13 mouse cellular contexts compared by ENCODE assay signal in genomic region chr9:50721061-50721460, GRCm38 (mm10). TPM values are rescaled to one million over a fixed set of nuclear protein-coding genes. Genes with fewer than 3 reads are reported as not detected.
A peak's percentile ranks its signal among the peaks of the same experiment; 100 is the strongest.
DNase-seq lines count a peak whose midpoint lies in the region; ATAC-seq lines count a peak whose summit lies in the region.
"Had no signal": no experiment of that assay in that cellular context is flagged by ENCODE, and none has a peak within 500 bp of the region (broad histone marks: within the 10 kb centered on the region; RNA-seq: fewer than 3 reads in every experiment).

No protein-coding gene starts in this region.

- no peak overlapping the region for H3K4me2 ChIP-seq in kidney, embryonic 14.5 days (replicated peaks; ENCODE audit: low read depth, low read length)
- no peak overlapping the region for H3K4me2 ChIP-seq in neural tube, embryonic 13.5 days
- H3K4me2 ChIP-seq in limb, embryonic 15.5 days, result 0 out of 2 replicates have a peak overlapping the region, but pooled peaks have one; percentile 5
- H3K4me2 ChIP-seq in hindbrain, embryonic 13.5 days, result no peak overlapping the region
- H3K4me2 ChIP-seq: heart, embryonic 13.5 days; intestine, embryonic 15.5 days; liver, embryonic 13.5 days; stomach, embryonic 15.5 days had no signal

- H3K4me3 ChIP-seq in kidney, embryonic 14.5 days (ENCODE audit: low read length), result no peak overlapping the region
- H3K4me3 ChIP-seq in neural tube, embryonic 13.5 days, result no peak overlapping the region
- H3K4me3 ChIP-seq in limb, embryonic 15.5 days, result no peak overlapping the region
- no peak overlapping the region for H3K4me3 ChIP-seq in hindbrain, embryonic 13.5 days
- H3K4me3 ChIP-seq: heart, embryonic 13.5 days; intestine, embryonic 15.5 days; liver, embryonic 13.5 days; stomach, embryonic 15.5 days had no signal

- H3K27ac ChIP-seq in kidney, embryonic 14.5 days (ENCODE audit: low read depth, low read length), result no peak overlapping the region
- H3K27ac ChIP-seq in neural tube, embryonic 13.5 days (replicated peaks), result no peak overlapping the region
- 0 out of 2 replicates have a peak overlapping the region, but pooled peaks have one; percentile 17 for H3K27ac ChIP-seq in limb, embryonic 15.5 days
- no peak overlapping the region for H3K27ac ChIP-seq in hindbrain, embryonic 13.5 days
- H3K27ac ChIP-seq: heart, embryonic 13.5 days; intestine, embryonic 15.5 days; liver, embryonic 13.5 days; stomach, embryonic 15.5 days had no signal

- peak; percentile 34 for DNase-seq in embryo, embryonic 10 days (ENCODE audit: low spot score)
- DNase-seq in embryo, embryonic 10.5 days (ENCODE audit: low spot score), result no peak
- DNase-seq in kidney, adult 11 months, result no peak
- no peak for DNase-seq in neural tube, embryonic 10.5 days (ENCODE audit: extremely low spot score, low spot score)
- DNase-seq: cerebellum, adult 18-20 months; liver, embryonic 13.5 days had no signal

- WGBS in kidney, embryonic 14.5 days, result 9% methylated on average over 12 of the region's 12 CpGs
- 27% methylated on average over 12 of the region's 12 CpGs for WGBS in neural tube, embryonic 13.5 days
- WGBS in limb, embryonic 15.5 days, result 18% methylated on average over 12 of the region's 12 CpGs
- WGBS in hindbrain, embryonic 13.5 days, result 43% methylated on average over 12 of the region's 12 CpGs

- no peak overlapping the region for H3K9ac ChIP-seq in kidney, embryonic 14.5 days (ENCODE audit: low read depth, low read length)
- H3K9ac ChIP-seq in neural tube, embryonic 13.5 days, result peak overlapping the region; percentile 31; the same call in 1 of the 2 replicates
- no peak overlapping the region for H3K9ac ChIP-seq in limb, embryonic 15.5 days
- no peak overlapping the region for H3K9ac ChIP-seq in hindbrain, embryonic 13.5 days
- H3K9ac ChIP-seq: heart, embryonic 13.5 days; intestine, embryonic 15.5 days; liver, embryonic 13.5 days; stomach, embryonic 15.5 days had no signal

- H3K27me3 ChIP-seq in kidney, embryonic 14.5 days (ENCODE audit: control insufficient read depth, insufficient read depth, low read length), result no peaks in the 10 kb centered on the region
- H3K27me3 ChIP-seq in neural tube, embryonic 13.5 days, result no peaks in the 10 kb centered on the region
- no peaks in the 10 kb centered on the region for H3K27me3 ChIP-seq in limb, embryonic 15.5 days
- no peaks in the 10 kb centered on the region for H3K27me3 ChIP-seq in hindbrain, embryonic 13.5 days
- H3K27me3 ChIP-seq: heart, embryonic 13.5 days; intestine, embryonic 15.5 days; stomach, embryonic 15.5 days had no signal

- peak; percentile 46; the same call in 1 of the 2 replicates for ATAC-seq in kidney, embryonic 14.5 days (ENCODE audit: low FRiP score, low TSS enrichment)
- ATAC-seq in neural tube, embryonic 13.5 days (ENCODE audit: low read depth), result no peak
- ATAC-seq in limb, embryonic 15.5 days (ENCODE audit: insufficient number of reproducible peaks, low FRiP score, low TSS enrichment, low read depth), result no peak
- ATAC-seq in hindbrain, embryonic 13.5 days (ENCODE audit: low FRiP score), result no peak
- ATAC-seq: intestine, embryonic 15.5 days had no signal

- no peaks in the 10 kb centered on the region for H3K4me1 ChIP-seq in kidney, embryonic 14.5 days (ENCODE audit: control insufficient read depth, insufficient read depth, low read length)
- peaks cover 59% of the 10 kb centered on the region for H3K4me1 ChIP-seq in neural tube, embryonic 13.5 days (replicated peaks)
- peaks cover 37% of the 10 kb centered on the region for H3K4me1 ChIP-seq in limb, embryonic 15.5 days
- H3K4me1 ChIP-seq in hindbrain, embryonic 13.5 days (replicated peaks), result peaks cover 49% of the 10 kb centered on the region
- H3K4me1 ChIP-seq: liver, embryonic 13.5 days had no signal

- no peaks in the 10 kb centered on the region for H3K36me3 ChIP-seq in kidney, embryonic 14.5 days (ENCODE audit: control insufficient read depth, insufficient read depth, low read length)
- peaks cover 7% of the 10 kb centered on the region; the same call in 1 of the 2 replicates for H3K36me3 ChIP-seq in neural tube, embryonic 13.5 days
- H3K36me3 ChIP-seq in limb, embryonic 15.5 days, result no peaks in the 10 kb centered on the region; the same call in 1 of the 2 replicates
- peaks cover 21% of the 10 kb centered on the region for H3K36me3 ChIP-seq in hindbrain, embryonic 13.5 days
- H3K36me3 ChIP-seq: intestine, embryonic 15.5 days; liver, embryonic 13.5 days; stomach, embryonic 15.5 days had no signal

- no peaks in the 10 kb centered on the region for H3K9me3 ChIP-seq in kidney, embryonic 14.5 days (ENCODE audit: control insufficient read depth, low read length)
- no peaks in the 10 kb centered on the region for H3K9me3 ChIP-seq in neural tube, embryonic 13.5 days
- H3K9me3 ChIP-seq in limb, embryonic 15.5 days, result no peaks in the 10 kb centered on the region
- H3K9me3 ChIP-seq in hindbrain, embryonic 13.5 days, result no peaks in the 10 kb centered on the region
- H3K9me3 ChIP-seq: heart, embryonic 13.5 days; intestine, embryonic 15.5 days; liver, embryonic 13.5 days; stomach, embryonic 15.5 days had no signal

RNA-seq across cellular contexts. Expression of gene Dixdc1, which starts 18.3 kb away (rescaled TPM):
- 5.7 and 10.3 TPM in 2 replicates for polyA plus RNA-seq in kidney, embryonic 14.5 days (2014; fragmentation: Nextera tagmentation; extraction: Ambion mirVana)
- polyA plus RNA-seq in neural tube, embryonic 13.5 days (2015; fragmentation: Nextera tagmentation; extraction: Ambion mirVana), result 31.8 TPM in 2 replicates
- polyA plus RNA-seq in limb, embryonic 15.5 days (2015; fragmentation: Nextera tagmentation; extraction: Ambion mirVana), result 13.9 and 14.1 TPM in 2 replicates
- polyA plus RNA-seq in hindbrain, embryonic 13.5 days (2015; fragmentation: Nextera tagmentation; extraction: Ambion mirVana), result 35.0 and 36.4 TPM in 2 replicates

RNA-seq across cellular contexts. Expression of gene 2310030G06Rik, which starts 25.3 kb away (rescaled TPM):
- polyA plus RNA-seq in kidney, embryonic 14.5 days (2014; fragmentation: Nextera tagmentation; extraction: Ambion mirVana), result 8.7 and 9.3 TPM in 2 replicates
- polyA plus RNA-seq in neural tube, embryonic 13.5 days (2015; fragmentation: Nextera tagmentation; extraction: Ambion mirVana), result 1.7 and 2.3 TPM in 2 replicates
- 5.6 and 6.7 TPM in 2 replicates for polyA plus RNA-seq in limb, embryonic 15.5 days (2015; fragmentation: Nextera tagmentation; extraction: Ambion mirVana)
- polyA plus RNA-seq in hindbrain, embryonic 13.5 days (2015; fragmentation: Nextera tagmentation; extraction: Ambion mirVana), result 1.1 and 1.9 TPM in 2 replicates

RNA-seq across cellular contexts. Expression of gene Cryab, which starts 30.1 kb away (rescaled TPM):
- polyA plus RNA-seq in kidney, embryonic 14.5 days (2014; fragmentation: Nextera tagmentation; extraction: Ambion mirVana), result 15.7 and 20.6 TPM in 2 replicates
- 15.3 and 19.5 TPM in 2 replicates for polyA plus RNA-seq in neural tube, embryonic 13.5 days (2015; fragmentation: Nextera tagmentation; extraction: Ambion mirVana)
- polyA plus RNA-seq in limb, embryonic 15.5 days (2015; fragmentation: Nextera tagmentation; extraction: Ambion mirVana), result 123 and 265 TPM in 2 replicates
- polyA plus RNA-seq in hindbrain, embryonic 13.5 days (2015; fragmentation: Nextera tagmentation; extraction: Ambion mirVana), result 10.7 and 11.3 TPM in 2 replicates

RNA-seq across cellular contexts. Expression of gene Hspb2, which starts 31.1 kb away (rescaled TPM):
- polyA plus RNA-seq in kidney, embryonic 14.5 days (2014; fragmentation: Nextera tagmentation; extraction: Ambion mirVana), result 0.72 and 1.0 TPM in 2 replicates
- polyA plus RNA-seq in neural tube, embryonic 13.5 days (2015; fragmentation: Nextera tagmentation; extraction: Ambion mirVana), result 2.4 and 4.5 TPM in 2 replicates
- 39.0 and 104 TPM in 2 replicates for polyA plus RNA-seq in limb, embryonic 15.5 days (2015; fragmentation: Nextera tagmentation; extraction: Ambion mirVana)
- 1.3 and 1.7 TPM in 2 replicates for polyA plus RNA-seq in hindbrain, embryonic 13.5 days (2015; fragmentation: Nextera tagmentation; extraction: Ambion mirVana)

RNA-seq across cellular contexts. Expression of gene Fdxacb1, which starts 47.0 kb away (rescaled TPM):
- 11.1 and 11.5 TPM in 2 replicates for polyA plus RNA-seq in kidney, embryonic 14.5 days (2014; fragmentation: Nextera tagmentation; extraction: Ambion mirVana)
- 8.9 and 12.9 TPM in 2 replicates for polyA plus RNA-seq in neural tube, embryonic 13.5 days (2015; fragmentation: Nextera tagmentation; extraction: Ambion mirVana)
- 9.3 TPM in 2 replicates for polyA plus RNA-seq in limb, embryonic 15.5 days (2015; fragmentation: Nextera tagmentation; extraction: Ambion mirVana)
- 11.5 and 12.3 TPM in 2 replicates for polyA plus RNA-seq in hindbrain, embryonic 13.5 days (2015; fragmentation: Nextera tagmentation; extraction: Ambion mirVana)
